Mouse (Mus musculus) liver, adult 2 months (tissue): ENCODE data around the gene Grxcr1.

Source experiments
- CTCF ChIP-seq: fragments of 200-500 bp; IDR thresholded peaks from 2 replicates; pipeline ENCODE4 v1.5.1; 2011; ENCODE audit warnings: low read depth, low read length, control low read depth
- POLR2A ChIP-seq: fragments of 200-500 bp; IDR thresholded peaks from 2 replicates; pipeline ENCODE4 v1.6.1; 2011; ENCODE audit warnings: low read length, control low read depth; ENCODE audit not compliant: insufficient read depth; ENCODE audit errors: extremely low read depth

- TF ChIP-seq CTCF (no peak), POLR2A (no peak)
Measured at GRCm38 (mm10) chr5:68093085-68093484, 61.5 kb downstream of the Grxcr1 start.
